Mouse (Mus musculus) liver (tissue): ENCODE data around the gene Gm3336.

Experiments
- DNase-seq: peaks from one replicate; pipeline ENCODE4 v3.0.0-alpha.2; 2020; ENCODE audit warnings: mixed read lengths

Gene Gm3336

DNA sequence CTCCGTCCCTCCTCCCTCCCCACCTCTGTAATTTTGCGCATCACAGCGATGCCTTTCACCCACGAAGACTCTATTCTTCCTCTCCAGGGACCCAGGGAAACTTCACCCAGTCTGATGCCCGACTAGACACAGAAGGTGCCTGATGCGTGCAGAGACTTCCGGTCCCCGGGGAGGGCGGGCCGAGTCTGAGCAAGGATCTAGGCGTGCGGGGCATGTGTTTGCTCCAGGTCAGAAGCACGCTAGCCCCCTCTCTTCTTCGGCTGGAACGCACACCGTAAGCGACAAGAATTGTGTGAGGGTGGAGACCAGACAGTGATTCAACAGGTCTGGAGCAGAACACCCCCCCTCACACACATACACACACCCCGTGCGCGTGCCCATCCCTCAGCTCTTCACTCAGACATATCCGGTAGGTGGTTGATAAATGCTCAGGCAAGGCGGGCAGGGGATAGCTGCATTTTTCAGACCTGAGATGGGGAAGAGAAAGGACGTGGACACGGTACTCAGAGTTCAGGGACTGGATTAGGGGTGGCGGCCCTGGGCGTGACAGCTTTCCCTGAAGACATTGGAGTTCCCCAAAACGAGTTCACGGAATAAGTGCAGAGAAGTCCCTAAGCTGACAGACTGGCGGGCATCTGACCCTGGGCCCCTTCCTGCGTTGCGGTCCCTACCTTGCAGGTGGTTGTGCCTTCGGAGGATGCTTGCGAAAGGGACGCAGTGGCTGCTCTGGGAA is 47.7 kb downstream of the Gm3336 start:
- peak; percentile 67 for DNase-seq

DNA sequence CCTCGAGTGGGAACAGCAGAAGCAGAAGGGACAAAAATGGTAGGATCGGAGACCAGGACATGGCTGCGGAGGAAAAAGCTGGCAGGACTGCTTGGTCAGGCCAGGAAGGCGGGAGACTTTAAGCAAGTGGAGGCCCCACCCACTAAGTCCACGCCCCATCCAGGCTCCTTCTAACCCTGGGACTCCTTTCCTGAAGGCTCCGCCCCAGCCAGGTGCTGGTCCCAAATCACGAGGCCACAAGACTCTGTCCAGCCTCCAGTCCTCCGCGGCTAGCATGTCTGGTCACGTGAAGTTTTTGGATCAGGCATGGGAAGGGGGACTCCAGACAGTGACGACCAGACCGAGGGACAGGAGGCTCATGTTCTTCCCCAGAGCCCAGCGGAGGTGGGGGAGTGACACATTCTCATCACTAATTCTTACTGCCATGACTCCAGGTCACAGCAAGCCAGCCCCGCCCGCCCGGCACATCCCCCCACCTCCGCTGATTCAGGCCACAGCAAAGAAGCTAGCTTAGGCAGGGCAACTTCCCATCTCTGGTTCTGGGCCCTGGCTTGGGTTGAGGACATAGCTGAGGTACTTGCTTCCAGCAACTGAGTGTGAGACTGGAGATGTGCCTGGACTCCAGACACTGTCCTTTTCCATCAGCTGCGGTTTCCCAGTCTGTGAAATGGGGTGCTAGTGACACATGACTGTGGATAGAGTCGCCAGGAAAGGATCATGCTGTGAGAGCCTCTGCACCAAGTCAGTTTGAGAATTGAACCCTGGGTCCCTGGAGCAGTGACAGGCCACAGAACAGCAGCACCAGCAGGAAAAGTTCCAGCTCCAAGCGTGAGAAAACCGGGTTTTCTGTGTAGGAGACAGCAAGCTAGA is 48.5 kb downstream of the Gm3336 start:
- peak; percentile 89 for DNase-seq

DNA sequence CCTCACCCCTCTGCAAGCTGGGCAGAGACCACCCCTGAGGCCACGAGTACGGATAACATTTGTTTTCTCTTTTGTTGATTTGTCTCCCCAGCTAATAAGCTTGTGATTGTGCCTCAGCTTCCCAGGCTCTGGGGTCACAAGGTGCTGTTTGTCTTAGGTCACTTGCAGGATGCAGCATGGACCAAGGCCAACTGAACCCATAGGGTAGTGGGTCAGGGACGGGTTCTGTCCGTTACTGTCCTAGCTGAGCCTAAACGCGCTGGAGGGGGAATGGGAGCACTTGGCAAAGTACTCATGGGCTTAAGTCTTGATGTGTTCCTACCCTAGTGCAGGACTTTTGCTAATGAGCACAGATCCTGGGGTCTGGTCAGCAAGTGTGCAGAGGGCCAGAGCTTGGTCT is 49.2 kb downstream of the Gm3336 start:
- DNase-seq = no peak

DNA sequence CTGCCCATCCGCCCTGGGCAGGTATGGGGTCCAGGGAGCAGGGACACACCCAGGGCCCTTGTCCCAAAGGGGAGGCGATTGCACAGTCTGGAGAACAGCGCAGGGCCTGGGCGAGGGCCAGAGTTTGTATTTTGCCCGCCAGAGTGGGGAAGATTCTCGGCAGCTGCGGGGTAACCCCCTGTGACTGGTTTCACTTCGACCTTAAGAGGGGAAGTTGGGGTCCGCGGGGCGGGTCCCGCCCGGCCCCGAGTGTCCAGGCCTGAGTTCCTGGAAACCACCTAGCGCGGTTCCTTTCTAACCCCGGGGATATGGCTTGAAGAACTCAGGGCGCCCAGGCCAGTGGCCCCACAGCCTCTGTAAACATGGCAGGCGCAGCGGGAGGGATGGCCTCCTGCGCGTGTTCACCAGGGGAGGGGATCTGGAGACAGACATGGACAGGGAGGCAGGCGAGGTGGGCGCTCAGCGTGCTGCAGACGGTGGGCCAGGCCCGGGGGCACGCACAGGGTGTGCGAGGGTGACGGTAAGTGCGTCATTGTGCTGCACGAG is 50.0 kb downstream of the Gm3336 start:
- no peak for DNase-seq

DNA sequence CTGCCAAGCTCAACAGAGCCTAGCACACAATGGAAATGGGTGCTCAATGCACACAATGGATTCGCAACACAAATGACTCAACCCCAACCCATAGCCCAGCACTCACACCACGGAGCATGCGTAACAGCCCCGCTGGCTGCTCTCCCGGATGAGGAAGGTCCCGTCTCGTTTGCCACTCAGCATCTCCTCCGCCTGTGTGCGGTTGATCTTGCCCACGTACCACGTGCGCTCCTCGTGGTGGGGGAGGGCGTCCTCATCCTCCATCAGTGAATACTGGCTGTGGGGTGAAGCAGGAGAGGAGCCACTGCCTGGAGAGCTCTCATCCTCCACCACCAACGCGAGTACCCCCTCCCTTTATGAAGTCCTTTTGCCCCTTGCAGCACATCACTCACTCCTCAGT is 50.6 kb downstream of the Gm3336 start:
- no peak for DNase-seq

DNA sequence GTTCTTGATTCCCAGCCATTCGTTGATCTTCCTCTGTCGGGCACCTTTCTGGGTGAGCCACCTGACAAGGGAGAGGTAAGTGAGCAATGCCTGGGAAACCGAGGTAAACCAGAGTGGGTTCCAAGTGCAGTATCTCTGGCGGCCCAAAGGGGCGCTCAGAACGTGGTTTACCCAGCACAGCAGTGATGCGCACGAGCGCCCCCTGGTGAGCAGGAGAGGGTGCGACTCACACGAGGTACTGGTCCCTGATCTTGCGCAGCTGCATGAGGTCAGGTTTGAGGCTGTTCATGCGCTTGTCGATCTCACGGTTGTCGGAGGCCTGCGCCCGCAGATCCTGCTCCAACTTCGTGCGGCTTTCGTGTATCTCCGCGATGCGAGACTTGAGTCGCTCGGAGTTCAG is 51.0 kb downstream of the Gm3336 start:
- DNase-seq = peak; percentile 98

GRCm38 (mm10) chr8:70769858-70770257 is 51.5 kb downstream of the Gm3336 start:
- DNase-seq = peak; percentile 54

DNA sequence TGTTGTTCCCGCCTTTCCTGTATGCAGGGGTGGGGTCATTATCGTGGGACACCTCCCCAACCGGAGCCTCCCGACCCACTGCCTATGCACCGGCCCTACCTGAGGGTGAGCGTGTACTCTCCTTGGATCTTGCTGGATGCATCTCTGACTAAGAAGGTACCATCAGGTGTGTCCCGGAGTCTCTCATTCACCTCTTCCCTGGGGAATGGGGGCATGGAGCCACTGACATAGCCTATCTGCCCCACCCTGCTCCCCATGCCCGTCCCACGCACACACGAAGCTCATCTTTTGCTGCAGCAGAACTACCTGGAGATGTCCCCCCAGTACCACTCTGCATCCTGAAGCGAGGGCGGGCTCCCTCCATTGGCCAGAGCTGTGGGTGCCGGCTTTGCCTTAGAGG is 52.4 kb downstream of the Gm3336 start:
- no peak for DNase-seq

DNA sequence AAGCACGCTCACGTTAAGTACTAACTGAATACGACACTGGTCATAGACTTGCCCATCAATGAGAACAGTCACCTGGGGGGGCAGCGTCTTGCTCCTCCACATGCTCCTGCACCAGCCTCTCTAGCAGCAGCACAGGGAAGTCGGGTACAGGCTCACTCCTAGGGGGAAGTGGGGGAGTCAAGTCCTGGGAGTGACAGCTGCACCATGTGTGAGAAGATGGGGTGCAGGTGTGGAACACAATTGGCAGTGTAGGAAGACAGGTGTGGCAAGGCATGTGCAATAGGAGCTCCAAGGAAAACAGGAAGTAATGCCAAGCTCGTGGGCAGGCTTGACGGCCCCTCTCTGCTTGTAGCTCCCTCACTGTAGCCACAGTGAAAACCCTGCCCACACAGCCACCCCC is 52.9 kb downstream of the Gm3336 start:
- DNase-seq = no peak

- no peak for DNase-seq
Measured at GRCm38 (mm10) chr8:70772075-70772474, 53.7 kb downstream of the Gm3336 start.
